Mouse (Mus musculus): Measurements from ENCODE around the gene Dysf. TPM values are rescaled to one million over a fixed set of nuclear protein-coding genes. Genes with fewer than 3 reads are reported as not detected.
"Not testable (repeated sequence)": the region's sequence is repeated elsewhere in the genome, so short reads cannot be mapped to it uniquely, and the experiment has no call there.

The Dysf gene
- total RNA-seq (2017): not detected in 2 replicates

DNA sequence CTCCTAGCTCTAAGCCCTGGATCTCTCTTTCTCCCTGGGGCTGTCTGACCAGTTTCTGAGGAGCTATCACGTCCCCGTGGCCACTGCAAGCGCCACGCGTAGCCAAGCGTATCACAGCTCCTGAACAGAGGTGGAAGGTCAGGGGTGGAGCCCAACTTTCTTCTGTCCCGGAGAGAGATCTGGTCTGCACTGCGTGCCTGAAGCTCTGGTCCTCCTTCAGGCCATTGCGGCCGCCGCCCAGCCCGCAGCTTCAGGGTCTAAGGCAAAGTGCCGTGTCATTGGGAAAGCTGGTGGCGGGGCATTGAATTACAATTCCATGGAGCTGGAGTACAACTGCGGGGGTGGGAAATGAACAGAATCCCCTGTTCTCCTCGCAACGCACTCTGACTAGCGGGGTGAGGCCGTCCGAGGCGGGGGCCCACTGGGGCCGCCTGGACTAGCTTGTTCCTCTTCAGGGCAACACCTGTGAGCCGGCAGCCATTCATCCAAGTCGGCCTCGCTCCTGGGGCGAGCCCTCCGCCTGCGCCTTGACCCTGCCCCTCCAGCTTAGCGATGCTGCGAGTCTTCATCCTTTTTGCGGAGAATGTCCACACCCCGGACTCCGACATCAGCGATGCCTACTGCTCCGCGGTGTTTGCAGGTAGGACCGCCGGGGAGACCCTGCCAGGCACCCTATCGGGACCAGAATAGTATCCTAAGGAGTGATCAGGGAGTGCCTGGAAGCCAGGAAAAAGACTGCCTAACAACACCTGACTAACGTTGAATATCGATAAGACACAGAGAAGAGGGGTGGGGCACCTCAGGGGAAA is at the start of gene Dysf:
TSS of gene Dysf (plus strand) at position 228 of the 809 bp plus-strand sequence.
- ATAC-seq (replicated peaks in 1 of 2; ENCODE audit: insufficient read depth in 1 of 2, low FRiP score in 2 of 2, low TSS enrichment in 1 of 2, low read depth in 1 of 2, poor library complexity in 2 of 2, severe bottlenecking in 2 of 2): peak; percentile 29 to 62; a peak in 2 of 4 replicates

DNA sequence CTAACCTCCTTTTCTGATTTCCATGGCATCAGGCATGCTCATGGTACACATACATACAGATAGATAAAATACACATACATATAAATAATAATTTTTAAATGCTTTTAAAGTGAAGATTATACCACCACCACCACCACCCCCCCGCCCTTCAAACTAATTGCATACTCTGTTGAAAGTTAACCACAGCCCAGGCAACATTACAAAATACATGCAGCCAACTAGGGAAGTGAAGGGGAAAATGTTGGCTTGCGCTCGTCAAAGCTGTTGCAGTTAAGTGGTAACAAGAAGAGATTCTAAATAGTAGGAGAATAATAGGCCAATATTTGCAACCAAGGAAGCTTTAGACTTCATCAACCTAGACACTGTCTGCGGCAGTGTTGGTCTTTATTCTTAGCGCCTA is 20.7 kb upstream of the Dysf start:
- ATAC-seq (replicated peaks in 1 of 2; ENCODE audit: insufficient read depth in 1 of 2, low FRiP score in 2 of 2, low TSS enrichment in 1 of 2, low read depth in 1 of 2, poor library complexity in 2 of 2, severe bottlenecking in 2 of 2): no peak; a peak in 1 of 4 replicates

DNA sequence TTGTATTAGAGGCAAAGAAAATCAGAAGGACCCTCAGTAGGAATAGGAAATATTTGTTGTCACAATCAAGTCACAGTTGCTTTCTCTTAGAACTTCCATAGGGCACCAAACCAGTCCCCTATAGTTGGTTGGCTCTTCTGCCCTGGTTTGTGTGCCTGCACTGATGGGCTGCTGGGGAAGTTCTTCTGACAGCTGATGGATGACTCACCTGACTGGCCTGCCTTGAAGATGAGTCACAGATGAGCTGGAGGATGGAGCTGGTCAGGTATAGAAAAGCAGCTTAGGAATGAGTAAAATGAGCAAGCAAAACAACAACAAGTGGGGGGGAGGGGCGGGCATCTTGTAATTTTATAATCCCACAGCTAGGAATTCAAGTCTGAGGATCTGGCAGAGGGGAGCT is 5.7 kb upstream of the Dysf start:
- ATAC-seq (replicated peaks in 1 of 2; ENCODE audit: insufficient read depth in 1 of 2, low FRiP score in 2 of 2, low TSS enrichment in 1 of 2, low read depth in 1 of 2, poor library complexity in 2 of 2, severe bottlenecking in 2 of 2): no peak

DNA sequence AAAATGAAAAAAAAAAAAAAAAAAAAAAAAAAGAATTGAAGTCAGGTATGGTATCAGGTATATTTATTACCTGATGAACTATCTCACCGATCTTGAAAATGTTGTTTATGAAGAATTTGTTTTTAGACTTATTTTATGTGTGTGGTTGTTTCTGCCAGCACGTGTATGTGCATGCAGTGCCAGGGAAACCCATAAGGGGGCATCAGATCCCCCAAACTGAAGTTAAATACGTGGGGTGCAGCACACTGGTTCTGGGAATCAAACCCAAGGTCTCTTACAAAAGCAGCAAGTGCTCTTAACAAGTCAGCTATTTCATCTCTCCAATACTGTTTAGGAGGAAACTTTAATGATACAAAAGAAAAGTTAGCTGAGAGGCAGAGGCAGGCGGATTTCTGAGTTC is 4.1 kb upstream of the Dysf start:
- ATAC-seq (replicated peaks in 1 of 2; ENCODE audit: insufficient read depth in 1 of 2, low FRiP score in 2 of 2, low TSS enrichment in 1 of 2, low read depth in 1 of 2, poor library complexity in 2 of 2, severe bottlenecking in 2 of 2): no peak

DNA sequence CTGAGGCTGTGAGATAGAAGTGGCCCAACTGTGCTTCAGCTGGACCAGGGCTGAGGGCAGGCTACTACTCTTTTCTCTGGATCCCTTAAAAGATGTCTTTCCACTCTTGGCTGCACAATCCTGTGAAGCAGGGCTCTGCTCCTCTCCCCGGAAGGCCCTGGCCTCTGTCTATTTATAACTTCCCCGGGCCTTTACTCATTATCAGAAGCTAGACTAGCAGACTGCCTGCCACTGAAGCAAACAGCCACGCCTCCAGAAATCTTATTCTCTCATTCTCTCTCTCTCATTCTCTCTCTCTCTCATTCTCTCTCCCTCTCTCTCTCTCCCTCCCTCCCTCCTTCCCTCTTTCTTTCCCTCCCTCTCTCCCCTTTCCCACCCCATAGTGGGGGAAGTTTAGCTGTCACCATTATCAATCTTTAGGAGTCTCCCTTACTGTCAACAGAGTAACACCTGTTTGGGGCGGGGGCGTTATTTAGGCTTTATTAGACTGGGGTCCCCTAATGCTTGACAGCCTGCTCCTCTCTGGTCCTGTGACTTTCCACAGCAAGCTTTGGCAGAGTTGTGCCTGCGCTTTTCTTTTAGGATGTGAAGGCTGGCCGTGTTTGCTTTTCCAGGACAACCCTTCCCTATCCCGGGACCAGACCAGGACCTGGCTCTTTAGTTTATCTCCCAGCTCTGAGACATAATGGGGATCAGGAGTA is 932 bp downstream of the Dysf start:
- no peak for ATAC-seq (replicated peaks in 1 of 2; ENCODE audit: insufficient read depth in 1 of 2, low FRiP score in 2 of 2, low TSS enrichment in 1 of 2, low read depth in 1 of 2, poor library complexity in 2 of 2, severe bottlenecking in 2 of 2)

DNA sequence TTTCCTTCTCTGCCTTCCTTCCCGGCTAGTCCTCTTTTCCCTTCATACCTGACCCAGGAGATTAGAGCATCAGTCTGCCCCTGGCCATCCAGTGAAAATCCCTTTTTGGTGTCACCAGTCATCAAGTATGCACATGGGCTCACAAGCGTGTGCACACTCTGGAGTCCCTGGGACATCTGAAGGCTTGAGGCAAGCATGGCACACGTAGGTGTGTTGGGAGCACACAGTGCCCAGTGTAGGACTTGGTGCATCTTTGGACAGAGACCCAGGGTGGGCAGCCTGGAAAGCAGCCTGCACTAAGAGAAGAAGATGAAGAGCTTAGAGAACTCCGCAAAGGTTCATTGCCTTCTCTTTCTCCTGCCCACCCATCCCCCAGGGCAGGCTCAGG is 1.5 kb downstream of the Dysf start:
- no peak for ATAC-seq (replicated peaks in 1 of 2; ENCODE audit: insufficient read depth in 1 of 2, low FRiP score in 2 of 2, low TSS enrichment in 1 of 2, low read depth in 1 of 2, poor library complexity in 2 of 2, severe bottlenecking in 2 of 2)

DNA sequence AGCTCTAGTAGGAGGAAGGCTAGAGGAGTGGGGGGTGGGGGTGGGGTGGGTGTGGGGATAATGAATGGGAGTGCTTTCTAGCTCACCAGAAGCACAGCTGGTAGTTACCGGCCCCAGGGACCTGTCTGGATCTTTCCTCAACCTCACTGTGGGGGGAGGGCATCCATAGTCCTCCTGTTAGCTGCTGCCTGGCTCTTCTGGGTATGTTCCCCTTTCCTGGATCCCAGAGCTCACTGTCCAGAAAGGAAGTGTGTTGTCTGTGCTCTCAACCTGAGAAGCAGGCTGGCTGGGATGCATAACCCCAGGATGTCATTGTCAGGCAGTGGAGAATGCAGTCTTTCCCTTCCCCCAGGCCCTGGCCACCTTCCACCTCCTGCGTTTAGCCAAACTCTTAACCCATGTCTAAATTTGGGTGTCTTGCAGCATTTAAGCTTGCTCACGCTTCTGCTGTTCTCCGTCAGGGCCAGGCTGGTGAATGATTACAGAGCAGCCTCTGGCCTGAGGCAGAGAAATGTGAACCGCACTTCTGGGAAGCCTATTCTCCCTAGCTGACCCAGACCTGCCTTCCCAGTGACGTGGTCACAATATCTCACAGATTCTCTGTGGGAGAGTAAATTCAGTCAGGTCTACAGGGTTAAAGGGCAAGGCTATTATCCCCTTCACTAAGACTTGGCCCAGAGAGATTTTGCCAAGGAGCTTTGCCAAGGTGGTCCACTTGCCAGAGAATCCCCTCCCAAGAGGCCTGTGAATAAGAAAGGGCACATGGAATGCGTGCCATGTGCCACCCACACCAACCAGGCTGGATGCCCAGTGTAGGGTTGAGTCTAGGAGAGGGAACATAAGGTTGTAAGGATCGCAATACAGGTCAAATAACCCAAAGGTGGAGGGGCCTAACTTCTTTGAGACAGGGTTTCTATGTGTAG is 2.2 kb downstream of the Dysf start:
- ATAC-seq (replicated peaks in 1 of 2; ENCODE audit: insufficient read depth in 1 of 2, low FRiP score in 2 of 2, low TSS enrichment in 1 of 2, low read depth in 1 of 2, poor library complexity in 2 of 2, severe bottlenecking in 2 of 2): no peak

DNA sequence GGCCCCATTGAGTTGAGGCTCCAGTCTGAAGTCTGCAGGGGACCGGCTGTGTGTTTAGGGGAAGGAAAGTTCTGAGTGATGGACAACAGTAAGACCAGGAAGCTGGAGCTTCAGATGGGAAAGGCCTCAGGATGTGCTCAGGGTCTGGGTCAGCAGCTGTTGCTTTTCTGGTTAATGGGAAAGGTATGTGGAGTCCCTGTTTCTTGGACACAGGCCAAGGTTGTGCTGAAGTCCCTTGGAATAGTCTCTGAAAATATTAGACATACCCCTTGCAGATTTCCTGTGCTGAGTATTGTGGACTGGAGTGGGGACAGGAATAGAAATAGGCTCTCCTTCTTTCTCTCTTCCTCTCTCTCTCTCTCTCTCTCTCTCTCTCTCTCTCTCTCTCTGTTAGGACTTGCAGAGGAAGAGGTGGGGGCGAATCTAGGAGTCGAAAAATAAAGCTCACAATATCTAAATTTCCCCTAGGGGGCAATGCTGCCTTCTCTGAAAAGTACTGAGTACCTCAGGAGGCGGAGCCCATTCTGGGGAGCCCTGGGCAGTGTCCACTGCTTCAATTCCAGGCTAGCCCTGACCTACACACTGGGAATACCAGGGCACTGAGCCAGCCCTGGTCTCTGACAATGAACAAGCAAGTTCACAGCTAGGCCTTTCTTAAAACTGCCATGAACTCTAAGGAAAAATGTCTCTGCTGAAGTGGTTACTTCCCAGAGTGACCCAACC is 6.7 kb downstream of the Dysf start:
- not testable (repeated sequence) for ATAC-seq (replicated peaks in 1 of 2; ENCODE audit: insufficient read depth in 1 of 2, low FRiP score in 2 of 2, low TSS enrichment in 1 of 2, low read depth in 1 of 2, poor library complexity in 2 of 2, severe bottlenecking in 2 of 2)

DNA sequence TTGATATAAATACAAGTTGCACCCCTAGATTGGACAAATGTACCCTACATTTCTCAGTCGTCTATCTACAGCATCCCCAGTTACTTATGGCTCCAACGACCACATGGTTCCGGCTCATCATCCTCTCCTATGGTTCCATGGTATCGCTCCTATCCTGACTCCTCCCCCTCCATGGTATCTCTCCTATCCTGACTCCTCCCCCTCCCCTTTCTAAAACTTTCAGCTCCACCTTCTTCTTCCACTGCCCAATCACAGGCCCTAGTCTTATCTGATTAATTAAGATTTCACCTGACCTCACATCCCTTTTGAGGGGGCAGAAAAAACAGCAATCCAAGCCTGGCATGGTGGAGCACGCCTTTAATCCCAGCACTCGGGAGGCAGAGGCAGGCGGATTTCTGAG is 8.5 kb downstream of the Dysf start:
- no peak for ATAC-seq (replicated peaks in 1 of 2; ENCODE audit: insufficient read depth in 1 of 2, low FRiP score in 2 of 2, low TSS enrichment in 1 of 2, low read depth in 1 of 2, poor library complexity in 2 of 2, severe bottlenecking in 2 of 2)

DNA sequence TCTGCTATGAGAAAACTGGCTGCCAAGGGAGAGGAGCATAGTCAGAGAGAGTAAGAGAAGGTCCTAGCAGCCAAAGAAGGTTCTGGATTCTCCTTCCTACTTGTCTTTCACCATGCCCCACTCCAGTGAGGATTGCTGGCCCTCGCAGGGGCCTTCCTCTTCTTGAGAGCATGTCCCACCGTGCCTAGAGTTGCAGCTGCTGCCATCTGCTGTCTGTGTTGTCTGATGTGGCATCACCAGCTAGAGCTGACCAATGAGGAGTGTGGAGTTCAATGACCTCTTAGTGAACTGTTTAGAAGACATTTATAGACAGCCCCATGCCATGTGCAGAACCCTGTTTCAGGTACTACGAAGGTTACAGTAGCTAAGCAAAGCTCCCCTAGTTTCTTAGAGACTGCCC is 9.0 kb downstream of the Dysf start:
- no peak for ATAC-seq (replicated peaks in 1 of 2; ENCODE audit: insufficient read depth in 1 of 2, low FRiP score in 2 of 2, low TSS enrichment in 1 of 2, low read depth in 1 of 2, poor library complexity in 2 of 2, severe bottlenecking in 2 of 2)

DNA sequence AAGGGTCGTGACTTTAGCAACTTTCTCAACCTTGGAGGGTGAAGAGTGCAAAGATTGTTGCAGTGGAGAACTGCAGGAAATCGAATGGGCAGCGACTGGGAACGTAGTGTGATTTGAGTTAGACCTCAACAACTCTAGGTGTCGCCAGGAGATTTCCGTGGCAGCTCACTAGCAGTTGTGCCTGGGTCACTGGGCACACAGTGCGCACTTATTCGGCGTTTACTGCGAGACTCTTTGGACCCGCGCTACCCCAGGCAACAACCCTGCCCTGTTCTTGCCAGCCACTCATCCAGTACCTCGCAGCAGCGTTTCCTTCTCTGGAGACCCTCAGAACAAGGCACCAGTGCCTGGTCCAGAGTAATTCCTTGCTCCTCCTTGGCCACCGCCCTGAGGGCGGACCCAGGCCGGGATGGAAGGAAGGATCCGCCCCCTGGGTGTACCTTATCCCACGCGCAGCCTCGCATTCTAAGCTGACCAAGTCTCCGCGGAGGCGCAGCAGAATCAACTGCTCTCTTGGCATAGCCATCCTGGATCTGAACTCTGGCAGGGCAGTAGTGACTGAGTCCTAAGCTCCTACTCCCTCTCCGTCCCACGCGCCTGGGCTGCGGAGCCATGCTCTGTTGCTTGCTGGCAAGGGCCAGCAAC is 10.6 kb downstream of the Dysf start:
- ATAC-seq (replicated peaks in 1 of 2; ENCODE audit: insufficient read depth in 1 of 2, low FRiP score in 2 of 2, low TSS enrichment in 1 of 2, low read depth in 1 of 2, poor library complexity in 2 of 2, severe bottlenecking in 2 of 2): no peak

DNA sequence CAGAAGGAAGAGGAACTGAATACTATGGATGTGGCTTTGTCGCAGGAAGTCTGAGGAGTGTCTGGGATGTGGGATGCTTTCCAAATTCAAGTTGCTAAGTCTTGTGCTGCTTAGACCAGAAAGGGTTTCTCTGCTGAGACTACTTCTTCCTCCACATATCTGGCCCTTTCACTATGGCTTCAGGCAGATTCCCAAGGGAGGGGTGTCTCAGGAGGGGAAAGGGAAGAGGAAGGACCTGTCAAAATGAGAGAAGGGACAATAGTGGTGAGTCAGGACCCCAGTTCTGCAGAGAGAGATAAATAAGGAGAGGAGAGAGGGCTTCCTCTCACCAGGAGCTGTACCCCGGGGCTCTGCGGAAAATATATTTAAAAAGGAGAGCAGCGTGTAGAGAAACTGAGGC is 11.6 kb downstream of the Dysf start:
- no peak for ATAC-seq (replicated peaks in 1 of 2; ENCODE audit: insufficient read depth in 1 of 2, low FRiP score in 2 of 2, low TSS enrichment in 1 of 2, low read depth in 1 of 2, poor library complexity in 2 of 2, severe bottlenecking in 2 of 2)

DNA sequence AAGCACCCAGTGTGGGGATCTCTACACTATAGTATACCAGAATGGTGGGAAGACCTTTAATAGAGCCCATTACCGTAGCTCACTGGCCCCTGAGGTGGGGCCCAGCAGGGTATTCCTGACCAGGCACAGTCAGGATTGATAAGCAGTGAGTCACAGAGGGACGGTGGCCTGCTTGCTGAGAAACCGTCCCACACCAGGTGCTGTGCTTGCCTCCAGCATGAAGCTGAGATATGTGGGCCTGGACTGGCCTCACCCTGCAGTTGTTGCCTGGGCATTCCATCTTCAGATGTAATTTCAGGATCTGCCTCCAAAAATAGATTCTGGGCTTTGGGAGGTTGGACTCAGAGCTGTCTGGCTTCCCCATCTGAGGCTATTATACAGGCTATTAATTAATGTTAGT is 13.6 kb downstream of the Dysf start:
- no peak for ATAC-seq (replicated peaks in 1 of 2; ENCODE audit: insufficient read depth in 1 of 2, low FRiP score in 2 of 2, low TSS enrichment in 1 of 2, low read depth in 1 of 2, poor library complexity in 2 of 2, severe bottlenecking in 2 of 2)

DNA sequence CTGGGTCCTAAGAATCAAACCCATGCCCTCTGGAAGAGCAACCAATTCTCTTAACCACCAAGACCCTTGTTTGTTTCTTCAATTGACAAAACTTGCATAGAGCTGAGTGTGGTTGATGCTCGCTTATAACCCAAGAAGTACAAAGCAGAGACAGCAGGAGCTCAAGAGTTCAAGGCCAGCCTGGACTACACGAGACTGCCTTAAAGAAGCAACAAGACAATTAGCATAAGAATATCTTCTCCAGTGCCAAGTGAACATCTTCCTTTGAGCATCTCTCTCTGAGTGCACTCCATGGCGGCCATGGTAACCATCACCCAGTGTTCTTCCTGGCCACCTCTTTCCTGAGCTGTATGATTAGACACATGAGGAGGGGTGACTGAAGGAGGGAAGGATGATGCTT is 17.2 kb downstream of the Dysf start:
- no peak for ATAC-seq (replicated peaks in 1 of 2; ENCODE audit: insufficient read depth in 1 of 2, low FRiP score in 2 of 2, low TSS enrichment in 1 of 2, low read depth in 1 of 2, poor library complexity in 2 of 2, severe bottlenecking in 2 of 2)

DNA sequence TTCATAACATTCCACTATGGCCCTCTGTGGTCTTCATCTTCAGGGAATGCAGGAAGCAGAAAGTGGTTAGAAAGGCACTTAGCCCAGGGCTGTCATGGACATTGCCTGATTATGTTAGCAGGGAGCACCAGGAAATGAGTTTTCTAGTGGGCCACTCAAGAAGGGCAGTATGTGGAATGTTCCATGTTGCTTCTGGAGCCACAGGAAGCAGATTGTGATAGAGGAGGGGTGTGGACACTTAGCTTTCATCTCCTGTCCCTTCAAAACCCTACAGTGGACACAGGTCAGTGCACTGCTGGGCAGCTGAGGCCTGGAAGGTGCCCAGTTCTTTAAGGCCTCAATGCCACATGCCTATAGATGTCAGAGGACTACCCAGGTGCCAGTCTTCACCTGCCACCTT is 20.4 kb downstream of the Dysf start:
- ATAC-seq (replicated peaks in 1 of 2; ENCODE audit: insufficient read depth in 1 of 2, low FRiP score in 2 of 2, low TSS enrichment in 1 of 2, low read depth in 1 of 2, poor library complexity in 2 of 2, severe bottlenecking in 2 of 2): no peak

DNA sequence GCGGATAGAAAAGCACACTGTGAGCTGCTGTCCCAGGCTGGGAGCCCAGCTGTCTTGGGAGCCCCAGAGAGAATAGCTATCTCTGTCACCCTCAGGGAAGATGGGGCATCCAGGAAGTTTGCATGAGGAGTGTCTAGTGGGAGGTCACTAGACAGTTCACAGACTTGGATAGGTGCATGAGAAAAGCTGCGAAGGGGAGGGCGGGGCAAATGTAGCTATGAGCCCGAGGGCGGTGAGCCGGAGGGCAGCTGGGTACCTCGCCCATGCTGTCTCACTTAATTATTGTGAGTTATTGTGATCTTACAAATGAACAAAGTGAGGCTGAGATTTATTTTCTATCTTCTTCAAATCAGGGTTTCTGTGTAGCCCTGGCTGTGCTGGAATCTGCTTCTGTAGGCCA is 21.4 kb downstream of the Dysf start:
- no peak for ATAC-seq (replicated peaks in 1 of 2; ENCODE audit: insufficient read depth in 1 of 2, low FRiP score in 2 of 2, low TSS enrichment in 1 of 2, low read depth in 1 of 2, poor library complexity in 2 of 2, severe bottlenecking in 2 of 2)

DNA sequence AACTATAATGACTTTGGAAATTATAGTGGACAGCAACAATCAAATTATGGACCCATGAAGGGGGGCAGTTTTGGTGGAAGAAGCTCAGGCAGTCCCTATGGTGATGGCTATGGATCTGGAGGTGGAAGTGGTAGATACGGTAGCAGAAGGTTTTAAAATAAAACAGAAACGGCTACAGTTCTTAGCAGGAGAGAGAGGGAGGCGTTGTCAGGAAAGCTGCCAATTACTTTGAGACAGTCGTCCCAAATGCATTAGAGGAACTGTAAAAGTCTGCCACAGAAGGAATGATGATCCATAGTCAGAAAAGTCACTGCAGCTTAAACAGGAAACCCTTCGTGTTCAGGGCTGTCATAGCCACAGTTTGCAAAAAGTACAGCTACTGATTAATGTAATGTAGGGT is 24.1 kb downstream of the Dysf start:
- not testable (repeated sequence) for ATAC-seq (replicated peaks in 1 of 2; ENCODE audit: insufficient read depth in 1 of 2, low FRiP score in 2 of 2, low TSS enrichment in 1 of 2, low read depth in 1 of 2, poor library complexity in 2 of 2, severe bottlenecking in 2 of 2)
